Mouse (Mus musculus): ENCODE results near the gene Cldnd2. TPM values are rescaled to one million over a fixed set of nuclear protein-coding genes. Genes with fewer than 3 reads are reported as not detected.

The Cldnd2 gene
- polyA plus RNA-seq, 1 experiment = not detected

DNA sequence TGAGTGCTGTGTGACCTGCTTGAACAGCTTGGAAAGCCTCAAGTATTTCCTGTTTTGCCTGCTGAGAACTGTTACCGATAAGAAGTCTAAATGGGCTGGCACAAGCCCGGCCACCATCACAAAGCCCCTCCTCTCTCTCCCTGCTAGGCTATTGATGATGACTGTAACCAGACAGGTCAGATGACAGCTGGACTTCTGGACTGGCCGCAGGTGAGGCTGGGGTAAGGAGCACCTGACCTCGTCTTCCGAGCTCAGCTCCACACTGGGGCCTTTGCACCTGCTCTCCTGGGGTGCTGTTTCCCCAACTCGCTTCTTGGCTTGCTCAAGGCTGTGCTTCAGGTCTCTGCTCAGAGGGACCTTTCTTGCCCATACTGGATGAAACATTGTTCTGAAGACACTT is 13.8 kb downstream of the Cldnd2 start:
- TF ChIP-seq GATA1 (IDR thresholded peaks at IDR 0.05; ENCODE audit: low read length) (no peak), TAL1 (IDR thresholded peaks at IDR 0.05; ENCODE audit: low read length) (no peak)
- Histone ChIP-seq H3K9me3 (ENCODE audit: control insufficient read depth, low read length) (no peaks in the 10 kb centered on the region), H3K4me1 (ENCODE audit: control insufficient read depth) (peaks cover 9% of the 10 kb centered on the region), H3K27me3 (ENCODE audit: control insufficient read depth) (no peaks in the 10 kb centered on the region), H3K36me3 (ENCODE audit: control insufficient read depth) (peaks cover 64% of the 10 kb centered on the region), H3K4me3 (replicated peaks) (no peak overlapping the region)

GRCm38 (mm10) chr7:43462851-43463250 is 22.3 kb downstream of the Cldnd2 start, which contains the start of gene Vsig10l:
Gene Vsig10l (plus strand): TSS chr7:43463151.
- H3K36me3 ChIP-seq (ENCODE audit: control insufficient read depth) = no peaks in the 10 kb centered on the region
- peaks cover 17% of the 10 kb centered on the region for H3K27me3 ChIP-seq (ENCODE audit: control insufficient read depth)
- H3K4me1 ChIP-seq (ENCODE audit: control insufficient read depth) = peaks cover 23% of the 10 kb centered on the region
- TF ChIP-seq GATA1 (IDR thresholded peaks at IDR 0.05; ENCODE audit: low read length) (no peak), TAL1 (IDR thresholded peaks at IDR 0.05; ENCODE audit: low read length) (no peak)
- no peaks in the 10 kb centered on the region for H3K9me3 ChIP-seq (ENCODE audit: control insufficient read depth, low read length)
- H3K4me3 ChIP-seq (replicated peaks) = no peak within 1 kb of the TSS

DNA sequence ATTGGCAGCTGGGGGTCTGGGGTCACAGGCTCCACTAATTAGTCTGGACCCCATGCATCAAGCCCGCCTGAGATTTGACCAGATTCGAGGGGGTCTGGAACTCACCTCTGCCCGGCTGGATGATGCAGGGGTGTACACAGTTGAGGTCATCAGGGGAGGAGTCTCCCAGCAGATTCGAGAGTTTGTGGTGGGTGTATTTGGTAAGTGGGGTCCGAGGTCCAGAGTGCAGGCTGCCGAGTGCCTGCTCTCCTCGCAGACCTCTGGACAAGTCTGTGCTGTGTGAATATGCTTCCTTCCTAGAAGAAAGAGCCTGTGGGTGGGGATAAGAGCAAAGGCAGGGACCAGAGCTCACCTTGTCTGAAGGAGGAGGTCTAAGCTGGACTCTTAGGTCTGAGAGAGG is 23.4 kb downstream of the Cldnd2 start:
- Histone ChIP-seq H3K4me3 (replicated peaks) (no peak overlapping the region), H3K4me1 (ENCODE audit: control insufficient read depth) (peaks cover 23% of the 10 kb centered on the region), H3K9me3 (ENCODE audit: control insufficient read depth, low read length) (no peaks in the 10 kb centered on the region), H3K36me3 (ENCODE audit: control insufficient read depth) (no peaks in the 10 kb centered on the region), H3K27me3 (ENCODE audit: control insufficient read depth) (peaks cover 17% of the 10 kb centered on the region)
- TF ChIP-seq GATA1 (IDR thresholded peaks at IDR 0.05; ENCODE audit: low read length) (no peak), TAL1 (IDR thresholded peaks at IDR 0.05; ENCODE audit: low read length) (no peak)

GRCm38 (mm10) chr7:43464864-43465343 is 24.3 kb downstream of the Cldnd2 start:
- Histone ChIP-seq H3K27me3 (ENCODE audit: control insufficient read depth) (peaks cover 17% of the 10 kb centered on the region), H3K4me3 (replicated peaks) (peak overlapping the region; percentile 62), H3K4me1 (ENCODE audit: control insufficient read depth) (peaks cover 23% of the 10 kb centered on the region), H3K9me3 (ENCODE audit: control insufficient read depth, low read length) (no peaks in the 10 kb centered on the region), H3K36me3 (ENCODE audit: control insufficient read depth) (no peaks in the 10 kb centered on the region)
- TF ChIP-seq TAL1 (IDR thresholded peaks at IDR 0.05; ENCODE audit: low read length) = no peak
- TF ChIP-seq GATA1 (IDR thresholded peaks at IDR 0.05; ENCODE audit: low read length) = no peak

GRCm38 (mm10) chr7:43465344-43466098 is 24.9 kb downstream of the Cldnd2 start:
- Histone ChIP-seq H3K9me3 (ENCODE audit: control insufficient read depth, low read length) (no peaks in the 10 kb centered on the region), H3K4me3 (replicated peaks) (peak overlapping the region; percentile 62), H3K4me1 (ENCODE audit: control insufficient read depth) (peaks cover 23% of the 10 kb centered on the region), H3K36me3 (ENCODE audit: control insufficient read depth) (no peaks in the 10 kb centered on the region), H3K27me3 (ENCODE audit: control insufficient read depth) (peaks cover 17% of the 10 kb centered on the region)
- TF ChIP-seq GATA1 (IDR thresholded peaks at IDR 0.05; ENCODE audit: low read length) (no peak), TAL1 (IDR thresholded peaks at IDR 0.05; ENCODE audit: low read length) (no peak)

DNA sequence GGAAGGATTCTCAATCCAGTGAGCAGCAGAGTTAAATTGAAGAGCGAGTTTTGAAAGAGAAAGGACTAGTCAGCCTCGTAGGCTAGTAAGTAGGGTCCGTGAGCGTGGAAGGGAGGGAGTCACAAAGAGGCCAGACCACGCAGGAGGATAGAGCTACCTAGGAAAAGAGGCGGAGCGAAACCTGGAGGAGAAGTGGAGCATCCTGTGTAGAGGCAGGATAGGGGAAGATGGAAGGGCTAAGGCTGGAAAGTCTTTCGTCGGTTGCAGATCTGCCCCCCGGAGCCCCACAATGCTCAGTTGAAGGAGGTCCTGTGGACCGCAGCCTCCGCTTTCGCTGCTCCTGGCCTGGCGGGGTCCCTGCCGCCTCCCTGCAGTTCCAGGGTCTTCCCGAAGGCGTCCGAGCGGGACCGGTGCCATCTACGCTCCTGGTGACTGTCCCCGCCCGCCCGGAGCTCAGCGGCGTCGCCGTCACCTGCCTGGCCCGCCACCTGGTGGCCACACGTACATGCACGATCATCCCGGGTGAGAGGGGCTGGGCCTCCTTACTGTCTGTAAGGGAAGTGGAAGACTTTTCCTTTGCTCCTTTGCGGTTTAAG is 25.6 kb downstream of the Cldnd2 start:
- no peaks in the 10 kb centered on the region for H3K9me3 ChIP-seq (ENCODE audit: control insufficient read depth, low read length)
- peaks cover 17% of the 10 kb centered on the region for H3K27me3 ChIP-seq (ENCODE audit: control insufficient read depth)
- H3K4me1 ChIP-seq (ENCODE audit: control insufficient read depth) = peaks cover 23% of the 10 kb centered on the region
- TF ChIP-seq TAL1 (IDR thresholded peaks at IDR 0.05; ENCODE audit: low read length) (no peak), GATA1 (IDR thresholded peaks at IDR 0.05; ENCODE audit: low read length) (no peak)
- no peaks in the 10 kb centered on the region for H3K36me3 ChIP-seq (ENCODE audit: control insufficient read depth)
- peak overlapping the region; percentile 62 for H3K4me3 ChIP-seq (replicated peaks)

DNA sequence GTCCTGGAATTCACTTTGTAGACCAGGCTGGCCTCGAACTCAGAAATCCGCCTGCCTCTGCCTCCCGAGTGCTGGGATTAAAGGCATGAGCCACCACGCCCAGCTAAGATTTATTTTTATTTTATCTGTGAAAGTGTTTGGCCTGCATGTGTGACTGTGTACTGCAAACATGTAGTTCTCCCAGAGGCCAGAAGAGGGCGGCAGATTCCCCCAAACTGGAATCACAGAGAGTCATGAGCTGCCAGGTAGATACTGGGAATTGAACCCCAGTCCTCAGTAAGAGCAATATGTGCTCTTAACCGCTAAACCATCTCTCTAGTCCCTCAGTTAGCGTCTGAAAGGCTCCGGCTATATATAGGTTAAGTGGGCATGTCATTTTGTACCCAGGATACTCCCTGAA is 29.8 kb downstream of the Cldnd2 start:
- peaks cover 13% of the 10 kb centered on the region for H3K4me1 ChIP-seq (ENCODE audit: control insufficient read depth)
- no peaks in the 10 kb centered on the region for H3K9me3 ChIP-seq (ENCODE audit: control insufficient read depth, low read length)
- H3K4me3 ChIP-seq (replicated peaks) = no peak overlapping the region
- TF ChIP-seq GATA1 (IDR thresholded peaks at IDR 0.05; ENCODE audit: low read length) (no peak), TAL1 (IDR thresholded peaks at IDR 0.05; ENCODE audit: low read length) (no peak)
- peaks cover 7% of the 10 kb centered on the region for H3K27me3 ChIP-seq (ENCODE audit: control insufficient read depth)
- H3K36me3 ChIP-seq (ENCODE audit: control insufficient read depth) = no peaks in the 10 kb centered on the region

DNA sequence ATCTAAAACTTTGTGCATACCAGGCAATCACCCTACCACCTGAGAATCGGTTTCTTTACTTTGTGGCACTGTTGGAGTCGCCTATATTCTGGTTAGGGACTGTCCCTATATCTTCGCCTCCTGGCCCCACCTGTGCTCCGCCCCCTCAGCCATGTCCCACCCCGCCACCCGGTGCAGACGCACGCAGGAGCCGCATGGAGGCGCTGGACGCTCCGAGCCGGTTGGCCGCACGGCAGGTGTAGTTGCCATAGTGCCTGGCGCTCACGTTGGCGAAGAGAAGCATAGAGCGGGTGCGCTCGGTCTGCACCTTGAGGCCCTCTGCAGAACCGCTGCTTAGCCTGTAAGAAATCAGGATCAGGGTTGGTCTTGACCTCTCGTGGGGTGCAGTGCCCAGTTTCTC is 35.1 kb downstream of the Cldnd2 start:
- peaks cover 41% of the 10 kb centered on the region for H3K27me3 ChIP-seq (ENCODE audit: control insufficient read depth)

GRCm38 (mm10) chr7:43476376-43476775 is 35.8 kb downstream of the Cldnd2 start:
- Histone ChIP-seq H3K36me3 (ENCODE audit: control insufficient read depth) (no peaks in the 10 kb centered on the region), H3K4me1 (ENCODE audit: control insufficient read depth) (no peaks in the 10 kb centered on the region), H3K27me3 (ENCODE audit: control insufficient read depth) (peaks cover 41% of the 10 kb centered on the region), H3K9me3 (ENCODE audit: control insufficient read depth, low read length) (no peaks in the 10 kb centered on the region), H3K4me3 (replicated peaks) (no peak overlapping the region)
- TF ChIP-seq GATA1 (IDR thresholded peaks at IDR 0.05; ENCODE audit: low read length) (no peak), TAL1 (IDR thresholded peaks at IDR 0.05; ENCODE audit: low read length) (no peak)

More for the DNA sequence above, 35.1 kb downstream of the Cldnd2 start:
- H3K4me3 ChIP-seq (replicated peaks) = no peak overlapping the region
- H3K36me3 ChIP-seq (ENCODE audit: control insufficient read depth) = no peaks in the 10 kb centered on the region
- H3K4me1 ChIP-seq (ENCODE audit: control insufficient read depth) = no peaks in the 10 kb centered on the region
- no peaks in the 10 kb centered on the region for H3K9me3 ChIP-seq (ENCODE audit: control insufficient read depth, low read length)
- TF ChIP-seq TAL1 (IDR thresholded peaks at IDR 0.05; ENCODE audit: low read length) (no peak), GATA1 (IDR thresholded peaks at IDR 0.05; ENCODE audit: low read length) (no peak)
